Mouse (Mus musculus): ENCODE measurements around the gene Plaa.

Plaa gene

GRCm38 (mm10) chr4:94556265-94557054 is 46.6 kb downstream of the Plaa start, which contains the start of the genes Gm10306 and Caap1:
Gene Gm10306 (plus strand): TSS chr4:94556546.
Gene Caap1 (minus strand): TSS chr4:94556796.
- DNase-seq (ENCODE audit: low read depth), result peak; percentile 95

GRCm38 (mm10) chr4:94554955-94555494 is 48.0 kb downstream of the Plaa start:
- DNase-seq (ENCODE audit: low read depth), result no peak

GRCm38 (mm10) chr4:94544321-94544720 is 58.7 kb downstream of the Plaa start:
- no peak for DNase-seq (ENCODE audit: low read depth)

GRCm38 (mm10) chr4:94543041-94543440 is 60.0 kb downstream of the Plaa start:
- DNase-seq (ENCODE audit: low read depth), result no peak

GRCm38 (mm10) chr4:94533205-94533604 is 69.8 kb downstream of the Plaa start:
- no peak for DNase-seq (ENCODE audit: low read depth)

- no peak for DNase-seq (ENCODE audit: low read depth)
These were observed 73.6 kb downstream of the Plaa start for GRCm38 (mm10) chr4:94529448-94529847.

- DNase-seq (ENCODE audit: low read depth), result peak; percentile 17
These were observed 79.7 kb downstream of the Plaa start for GRCm38 (mm10) chr4:94523321-94523720.

- DNase-seq (ENCODE audit: low read depth), result peak; percentile 63
These were observed 85.4 kb downstream of the Plaa start for GRCm38 (mm10) chr4:94517631-94518030.

Measured in naive thymus-derived CD4-positive, alpha-beta T cell, adult 2 months (primary cell).